Mouse (Mus musculus) granulocyte monocyte progenitor cell, adult 5-6 weeks (primary cell): ENCODE measurements at regions not wholly inside any gene's neighbourhood (a gene's known extent, or its start where the extent isn't known, plus 50 kb on each side); places are given as distances from the start of the nearest gene placed in this dataset.

Experiments used
- ATAC-seq: replicated peaks from 2 replicates; pipeline ENCODE4 v1.8.0; 2016; ENCODE audit warnings: mild to moderate bottlenecking, moderate TSS enrichment, inconsistent platforms; ENCODE audit not compliant: poor library complexity, severe bottlenecking

GRCm38 (mm10) chr16:5545801-5546200 lies 290.0 kb upstream of the Eef2kmt start:
- no peak for ATAC-seq

- ATAC-seq: 0 out of 2 replicates have a peak, but pooled peaks have one; percentile 30
Observed at GRCm38 (mm10) chr16:5544436-5544835, 288.7 kb upstream of the Eef2kmt start.

GRCm38 (mm10) chr16:5538836-5539510 lies 283.2 kb upstream of the Eef2kmt start:
- ATAC-seq: no peak

GRCm38 (mm10) chr16:5537286-5538204 lies 281.8 kb upstream of the Eef2kmt start:
- ATAC-seq: no peak

- no peak for ATAC-seq
Observed at GRCm38 (mm10) chr16:5536515-5536972, 280.8 kb upstream of the Eef2kmt start.

- no peak for ATAC-seq
Observed at GRCm38 (mm10) chr16:5535414-5535813, 279.6 kb upstream of the Eef2kmt start.

GRCm38 (mm10) chr16:5534862-5535261 lies 279.1 kb upstream of the Eef2kmt start:
- no peak for ATAC-seq

GRCm38 (mm10) chr16:5534385-5534784 lies 278.6 kb upstream of the Eef2kmt start:
- no peak for ATAC-seq

- ATAC-seq: no peak
Observed at GRCm38 (mm10) chr16:5532281-5532680, 276.5 kb upstream of the Eef2kmt start.

- no peak for ATAC-seq
Observed at GRCm38 (mm10) chr16:5529823-5530222, 274.0 kb upstream of the Eef2kmt start.

GRCm38 (mm10) chr16:5527936-5528335 lies 272.2 kb upstream of the Eef2kmt start:
- ATAC-seq: no peak

- ATAC-seq: no peak
Observed at GRCm38 (mm10) chr16:5524375-5524774, 268.6 kb upstream of the Eef2kmt start.

- no peak for ATAC-seq
Observed at GRCm38 (mm10) chr16:5523402-5524021, 267.7 kb upstream of the Eef2kmt start.

- no peak for ATAC-seq
Observed at GRCm38 (mm10) chr16:5517746-5518145, 262.0 kb upstream of the Eef2kmt start.

GRCm38 (mm10) chr16:5515867-5516266 lies 260.1 kb upstream of the Eef2kmt start:
- ATAC-seq: no peak

GRCm38 (mm10) chr16:5507261-5507660 lies 251.5 kb upstream of the Eef2kmt start:
- no peak for ATAC-seq

- ATAC-seq: no peak
Observed at GRCm38 (mm10) chr16:5501961-5502360, 246.2 kb upstream of the Eef2kmt start.

GRCm38 (mm10) chr16:5496051-5496685 lies 240.4 kb upstream of the Eef2kmt start:
- ATAC-seq: no peak

- ATAC-seq: no peak
Observed at GRCm38 (mm10) chr16:5493352-5493751, 237.6 kb upstream of the Eef2kmt start.

- ATAC-seq: no peak
Observed at GRCm38 (mm10) chr16:5487259-5487658, 231.5 kb upstream of the Eef2kmt start.
